Mouse (Mus musculus): ENCODE results near the gene Jmjd1c. TPM values are rescaled to one million over a fixed set of nuclear protein-coding genes. Genes with fewer than 3 reads are reported as not detected.
A peak's percentile ranks its signal among the peaks of the same experiment; 100 is the strongest.

Jmjd1c gene
- total and polyA plus RNA-seq, 2 experiments from 2014 or later = 45.1 to 63.8 TPM

DNA sequence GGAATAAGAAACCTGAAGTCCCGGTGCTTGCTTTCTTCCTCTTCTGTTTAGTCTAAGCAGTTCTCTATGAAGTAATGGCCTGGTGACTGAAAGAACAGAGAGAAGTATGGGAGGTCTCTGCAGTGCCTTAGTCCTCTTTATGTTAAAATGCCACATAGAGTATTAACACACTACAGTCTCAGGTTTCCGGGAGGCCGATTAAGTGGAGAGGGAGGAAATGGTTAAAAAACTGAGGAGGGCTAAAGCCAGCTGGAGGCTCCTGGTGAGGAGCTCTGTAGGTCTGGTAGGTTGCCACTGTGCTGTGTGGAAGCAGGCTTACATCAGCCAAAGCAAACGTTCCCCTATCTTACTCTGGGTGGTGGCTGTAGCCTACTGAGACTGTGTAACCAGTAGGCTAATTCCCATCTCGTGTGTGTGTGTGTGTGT, 19.8 kb downstream of the Jmjd1c start:
- Histone ChIP-seq H3K27me3 (ENCODE audit: insufficient read depth, low read length) (no peaks in the 10 kb centered on the region), H3K4me2 (ENCODE audit: low read depth, low read length, poor library complexity, severe bottlenecking) (no peak overlapping the region), H3K36me3 (ENCODE audit: insufficient read depth, low read length) (no peaks in the 10 kb centered on the region), H3K4me3 (ENCODE audit: low read depth, low read length) (no peak overlapping the region), H3K27ac (ENCODE audit: low read depth, low read length) (no peak overlapping the region), H3K9ac (replicated peaks; ENCODE audit: low read length, poor library complexity, severe bottlenecking) (no peak overlapping the region), H3K4me1 (ENCODE audit: insufficient read depth, low read length) (0 out of 2 replicates have a peak, but pooled peaks cover 7% of the 10 kb centered on the region), H3K9me3 (ENCODE audit: low read length) (no peaks in the 10 kb centered on the region)
- 26% methylated on average over 5 of the region's 5 CpGs for WGBS
- ATAC-seq (ENCODE audit: low FRiP score) (peak; percentile 50; the same call in 1 of the 2 replicates), DNase-seq (ENCODE audit: low spot score) (no peak)
- no peak for TF ChIP-seq CTCF (IDR thresholded peaks at IDR 0.05)

DNA sequence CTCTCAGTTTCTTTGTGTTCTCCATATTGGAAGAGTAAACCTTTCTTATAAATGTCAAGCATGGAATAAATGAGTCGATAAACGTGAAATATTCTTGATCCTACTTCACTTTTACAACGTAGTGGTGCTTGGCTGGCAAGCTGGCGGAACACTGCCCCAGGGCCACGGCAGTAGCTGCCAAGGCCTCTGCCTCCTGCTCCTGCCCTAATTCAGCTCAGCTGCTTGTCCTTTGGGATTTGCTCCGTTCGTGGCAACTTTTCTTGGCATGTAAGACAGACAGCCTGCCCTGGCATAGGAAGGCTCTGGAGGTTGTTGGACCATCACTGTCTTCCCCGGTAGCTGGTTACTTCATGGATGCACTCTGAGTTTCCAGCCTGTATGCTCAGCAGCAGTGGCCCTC, 20.3 kb downstream of the Jmjd1c start:
- Histone ChIP-seq H3K9me3 (ENCODE audit: low read length) (no peaks in the 10 kb centered on the region), H3K4me3 (ENCODE audit: low read depth, low read length) (no peak overlapping the region), H3K9ac (replicated peaks; ENCODE audit: low read length, poor library complexity, severe bottlenecking) (no peak overlapping the region), H3K36me3 (ENCODE audit: insufficient read depth, low read length) (no peaks in the 10 kb centered on the region), H3K4me2 (ENCODE audit: low read depth, low read length, poor library complexity, severe bottlenecking) (no peak overlapping the region), H3K27me3 (ENCODE audit: insufficient read depth, low read length) (no peaks in the 10 kb centered on the region), H3K4me1 (ENCODE audit: insufficient read depth, low read length) (0 out of 2 replicates have a peak, but pooled peaks cover 7% of the 10 kb centered on the region), H3K27ac (ENCODE audit: low read depth, low read length) (no peak overlapping the region)
- 39% methylated on average over 8 of the region's 8 CpGs for WGBS
- ATAC-seq (ENCODE audit: low FRiP score) = no peak
- DNase-seq (ENCODE audit: low spot score) = peak; percentile 68
- TF ChIP-seq CTCF (IDR thresholded peaks at IDR 0.05) = no peak

DNA sequence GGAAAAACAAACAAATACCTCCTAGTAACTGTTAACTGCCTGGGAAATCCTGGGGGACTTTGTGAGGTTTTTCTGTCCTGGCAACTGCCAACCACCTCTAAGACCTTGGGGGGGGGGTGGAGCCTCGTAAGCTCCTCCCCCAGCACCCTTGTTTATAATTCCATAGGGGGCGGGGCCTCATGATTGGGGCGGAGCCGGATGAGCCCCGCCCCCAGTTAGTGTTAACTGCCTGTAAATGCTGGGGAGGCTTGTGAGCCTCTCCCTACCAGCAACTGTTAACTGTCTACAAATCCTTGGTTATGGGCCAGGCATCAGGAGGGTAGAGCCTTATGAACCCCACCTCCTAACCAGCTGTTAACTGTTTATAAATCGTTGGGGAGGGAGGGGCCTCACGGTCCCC, 23.4 kb downstream of the Jmjd1c start:
- Histone ChIP-seq H3K27ac (ENCODE audit: low read depth, low read length) (no peak overlapping the region), H3K27me3 (ENCODE audit: insufficient read depth, low read length) (no peaks in the 10 kb centered on the region), H3K4me1 (ENCODE audit: insufficient read depth, low read length) (0 out of 2 replicates have a peak, but pooled peaks cover 7% of the 10 kb centered on the region), H3K36me3 (ENCODE audit: insufficient read depth, low read length) (no peaks in the 10 kb centered on the region), H3K4me3 (ENCODE audit: low read depth, low read length) (no peak overlapping the region), H3K9me3 (ENCODE audit: low read length) (no peaks in the 10 kb centered on the region), H3K4me2 (ENCODE audit: low read depth, low read length, poor library complexity, severe bottlenecking) (no peak overlapping the region), H3K9ac (replicated peaks; ENCODE audit: low read length, poor library complexity, severe bottlenecking) (no peak overlapping the region)
- 78% methylated on average over 7 of the region's 7 CpGs for WGBS
- ATAC-seq (ENCODE audit: low FRiP score) (no peak), DNase-seq (ENCODE audit: low spot score) (no peak)
- TF ChIP-seq CTCF (IDR thresholded peaks at IDR 0.05) = no peak

DNA sequence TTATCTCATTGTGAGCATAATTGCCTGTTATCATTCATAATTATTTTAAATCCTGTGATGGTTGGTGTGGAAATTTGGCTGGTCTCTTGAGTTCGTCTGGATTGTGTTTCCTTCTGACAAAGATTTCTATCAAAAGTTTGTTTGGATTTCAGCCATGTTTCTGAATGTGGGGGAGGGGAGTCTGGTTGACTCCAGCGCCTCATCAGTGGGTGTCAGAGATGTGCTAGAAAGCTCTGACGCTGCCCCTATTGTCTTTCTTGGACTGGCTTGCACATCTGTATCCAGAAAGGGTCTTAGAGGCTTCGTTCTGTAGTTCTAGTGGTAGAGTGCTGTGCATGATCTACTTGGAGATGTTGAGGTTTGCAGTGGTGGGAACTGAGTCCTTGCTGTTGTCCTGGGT, 24.3 kb downstream of the Jmjd1c start:
- 67% methylated on average over 4 of the region's 4 CpGs for WGBS
- Histone ChIP-seq H3K27ac (ENCODE audit: low read depth, low read length) (no peak overlapping the region), H3K9me3 (ENCODE audit: low read length) (no peaks in the 10 kb centered on the region), H3K4me3 (ENCODE audit: low read depth, low read length) (no peak overlapping the region), H3K9ac (replicated peaks; ENCODE audit: low read length, poor library complexity, severe bottlenecking) (no peak overlapping the region), H3K4me2 (ENCODE audit: low read depth, low read length, poor library complexity, severe bottlenecking) (no peak overlapping the region), H3K27me3 (ENCODE audit: insufficient read depth, low read length) (no peaks in the 10 kb centered on the region), H3K4me1 (ENCODE audit: insufficient read depth, low read length) (0 out of 2 replicates have a peak, but pooled peaks cover 4% of the 10 kb centered on the region), H3K36me3 (ENCODE audit: insufficient read depth, low read length) (no peaks in the 10 kb centered on the region)
- no peak for ATAC-seq (ENCODE audit: low FRiP score)
- DNase-seq (ENCODE audit: low spot score) = no peak
- no peak for TF ChIP-seq CTCF (IDR thresholded peaks at IDR 0.05)

DNA sequence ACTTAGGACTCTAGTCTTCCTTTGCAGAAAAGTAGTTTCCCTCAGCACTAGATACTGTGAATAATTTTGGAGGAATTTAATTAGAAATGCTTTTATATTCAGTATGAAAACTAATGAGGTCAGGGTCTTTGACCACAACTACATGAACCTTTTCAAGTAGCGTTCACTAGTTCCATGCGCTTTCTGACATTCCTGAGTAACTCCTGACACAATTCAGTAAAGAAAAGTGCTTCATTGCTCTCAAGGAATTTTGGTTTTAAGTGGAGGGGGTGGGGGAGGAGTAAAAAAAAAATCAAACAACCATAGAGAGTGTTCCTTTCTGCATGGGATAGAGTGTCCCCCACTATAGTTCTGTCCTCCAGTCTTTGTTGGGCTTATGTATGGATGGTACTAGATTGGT, 24.7 kb downstream of the Jmjd1c start:
- Histone ChIP-seq H3K27ac (ENCODE audit: low read depth, low read length) (no peak overlapping the region), H3K9ac (replicated peaks; ENCODE audit: low read length, poor library complexity, severe bottlenecking) (no peak overlapping the region), H3K4me3 (ENCODE audit: low read depth, low read length) (no peak overlapping the region), H3K4me2 (ENCODE audit: low read depth, low read length, poor library complexity, severe bottlenecking) (no peak overlapping the region), H3K4me1 (ENCODE audit: insufficient read depth, low read length) (0 out of 2 replicates have a peak, but pooled peaks cover 2% of the 10 kb centered on the region), H3K27me3 (ENCODE audit: insufficient read depth, low read length) (no peaks in the 10 kb centered on the region), H3K9me3 (ENCODE audit: low read length) (no peaks in the 10 kb centered on the region), H3K36me3 (ENCODE audit: insufficient read depth, low read length) (no peaks in the 10 kb centered on the region)
- 75% methylated on average over 2 of the region's 2 CpGs for WGBS
- ATAC-seq (ENCODE audit: low FRiP score) (no peak), DNase-seq (ENCODE audit: low spot score) (no peak)
- no peak for TF ChIP-seq CTCF (IDR thresholded peaks at IDR 0.05)

DNA sequence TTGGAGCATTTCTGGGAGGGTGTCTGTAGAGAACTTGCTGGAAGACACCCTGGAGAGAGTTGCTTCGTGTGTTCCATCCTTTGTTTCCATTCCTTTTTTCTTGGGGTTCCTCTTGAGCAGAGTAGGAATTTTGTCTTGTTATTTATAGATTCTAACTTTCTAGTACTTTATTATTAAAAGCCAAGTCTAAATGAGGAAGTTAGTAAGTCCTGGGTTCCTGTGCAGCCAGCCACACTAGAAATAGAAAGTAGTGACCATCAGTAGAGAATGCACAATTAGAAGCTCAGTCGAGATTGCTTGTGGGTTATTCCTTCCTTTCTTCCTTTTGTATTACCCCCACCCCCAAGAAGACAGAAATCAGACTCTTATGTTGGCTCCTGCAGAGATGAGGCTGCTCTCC, 27.8 kb downstream of the Jmjd1c start:
- ATAC-seq (ENCODE audit: low FRiP score) (no peak), DNase-seq (ENCODE audit: low spot score) (no peak)
- no peak overlapping the region for H3K4me2 ChIP-seq (ENCODE audit: low read depth, low read length, poor library complexity, severe bottlenecking)
- H3K4me1 ChIP-seq (ENCODE audit: insufficient read depth, low read length) = 0 out of 2 replicates have a peak, but pooled peaks cover 8% of the 10 kb centered on the region
- no peaks in the 10 kb centered on the region for H3K27me3 ChIP-seq (ENCODE audit: insufficient read depth, low read length)
- 40% methylated on average over 2 of the region's 2 CpGs for whole genome bisulfite sequencing
- no peak for TF ChIP-seq CTCF (IDR thresholded peaks at IDR 0.05)
- no peaks in the 10 kb centered on the region for H3K36me3 ChIP-seq (ENCODE audit: insufficient read depth, low read length)
- no peak overlapping the region for H3K4me3 ChIP-seq (ENCODE audit: low read depth, low read length)
- H3K9ac ChIP-seq (replicated peaks; ENCODE audit: low read length, poor library complexity, severe bottlenecking) = no peak overlapping the region
- no peak overlapping the region for H3K27ac ChIP-seq (ENCODE audit: low read depth, low read length)
- no peaks in the 10 kb centered on the region for H3K9me3 ChIP-seq (ENCODE audit: low read length)

Data from midbrain, postnatal 0 days (tissue).